Comparison of ENCODE assay signal across 21 mouse cellular contexts in the genomic region with DNA sequence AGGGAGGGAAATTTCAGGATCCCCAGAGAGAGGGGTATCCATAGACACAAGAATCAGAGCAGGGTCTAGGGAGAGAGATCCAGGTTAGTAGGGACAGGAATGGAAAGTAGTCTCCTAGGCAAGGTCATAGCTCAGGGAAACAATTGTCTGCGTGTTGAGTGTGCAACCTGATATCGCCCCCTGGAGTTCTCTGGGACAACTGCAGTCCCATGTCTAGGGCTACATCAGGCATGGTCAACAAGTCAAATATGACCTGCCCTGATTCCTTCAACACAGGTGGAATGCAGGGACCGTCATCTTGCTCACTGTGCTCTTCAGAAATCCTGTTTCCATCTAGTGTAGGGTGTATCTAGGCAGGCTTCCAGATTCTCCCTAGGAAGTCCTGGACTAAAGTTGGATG. TPM values are rescaled to one million over a fixed set of nuclear protein-coding genes. Genes with fewer than 3 reads are reported as not detected.
DNase-seq lines count a peak whose midpoint lies in the region; TF ChIP-seq lines count a peak whose summit lies in the region.
"Had no signal": no experiment of that assay in that cellular context is flagged by ENCODE, and none has a peak within 500 bp of the region (broad histone marks: within the 10 kb centered on the region; RNA-seq: fewer than 3 reads in every experiment).

No protein-coding gene starts in this region.

- 36% methylated on average over 3 of the region's 3 CpGs for WGBS in liver, adult 2 months

- no peak for TF ChIP-seq EP300 in CH12.LX (IDR thresholded peaks at IDR 0.05; ENCODE audit: low read length)

- no peak overlapping the region for H3K4me2 ChIP-seq in CH12.LX (ENCODE audit: insufficient read depth, low read depth, poor library complexity, severe bottlenecking)
- H3K4me2 ChIP-seq: embryonic facial prominence, embryonic 12.5 days; hindbrain, embryonic 12.5 days; midbrain, embryonic 13.5 days; neural tube, embryonic 12.5 days had no signal

- intact Hi-C loops in gastrocnemius, adult 2 months (cut with DNase I), result no loop called here
- intact Hi-C loops in heart, postnatal 10 days (cut with DNase I), result no loop called here

- H3K36me3 ChIP-seq in liver, adult 2 months (ENCODE audit: control insufficient read depth, insufficient read depth, low read length), result no peaks in the 10 kb centered on the region
- no peaks in the 10 kb centered on the region for H3K36me3 ChIP-seq in CH12.LX (replicated peaks in 1 of 2; ENCODE audit: control insufficient read depth in 1 of 2, insufficient read depth in 1 of 2, low read length in 1 of 2)
- H3K36me3 ChIP-seq: embryonic facial prominence, embryonic 12.5 days; heart, embryonic 10.5 days; hindbrain, embryonic 12.5 days; midbrain, embryonic 13.5 days; neural tube, embryonic 12.5 days had no signal

- H3K27ac ChIP-seq in gastrocnemius, adult 2 months, result no peak overlapping the region
- H3K27ac ChIP-seq in liver, adult 2 months (replicated peaks; ENCODE audit: insufficient read depth, low read depth, low read length), result no peak overlapping the region
- no peak overlapping the region for H3K27ac ChIP-seq in CH12.LX (ENCODE audit: insufficient read depth, low read depth)
- H3K27ac ChIP-seq: embryonic facial prominence, embryonic 12.5 days; heart, embryonic 10.5 days; hindbrain, embryonic 12.5 days; midbrain, embryonic 13.5 days; neural tube, embryonic 12.5 days had no signal

- no peak overlapping the region for H3K9ac ChIP-seq in liver, adult 2 months (ENCODE audit: low read depth, low read length)
- H3K9ac ChIP-seq in CH12.LX (ENCODE audit: insufficient read depth, low read depth), result no peak overlapping the region
- H3K9ac ChIP-seq: embryonic facial prominence, embryonic 12.5 days; hindbrain, embryonic 12.5 days; midbrain, embryonic 13.5 days; neural tube, embryonic 12.5 days had no signal

- peak; percentile 32 for TF ChIP-seq RAD21 in CH12.LX (IDR thresholded peaks at IDR 0.05; ENCODE audit: low read depth, low read length)

- TF ChIP-seq CTCF in gastrocnemius, adult 2 months (IDR thresholded peaks at IDR 0.05), result peak; percentile 27; the same call in 1 of the 2 replicates
- peak; percentile 35; the same call in 1 of the 2 replicates for TF ChIP-seq CTCF in liver, adult 2 months (IDR thresholded peaks at IDR 0.05; ENCODE audit: low read depth, low read length)
- peak; percentile 63 to 74 for TF ChIP-seq CTCF in CH12.LX (conservative IDR thresholded peaks at IDR 0.05 in 1 of 2, IDR thresholded peaks at IDR 0.05 in 1 of 2; ENCODE audit: low read depth in 2 of 2, low read length in 2 of 2)

- in situ Hi-C loops in CH12.LX (cut with MboI; ENCODE audit: low pct_ligation_motif_present, low pct_unique_long_range_greater_than_20kb, low sequenced_read_pairs), result no loop called here

- no peaks in the 10 kb centered on the region for H3K27me3 ChIP-seq in liver, adult 2 months (ENCODE audit: control insufficient read depth, insufficient read depth, low read length)
- peaks cover 61% of the 10 kb centered on the region for H3K27me3 ChIP-seq in CH12.LX (replicated peaks)
- H3K27me3 ChIP-seq: embryonic facial prominence, embryonic 12.5 days; hindbrain, embryonic 12.5 days; midbrain, embryonic 13.5 days; neural tube, embryonic 12.5 days had no signal

- dilution Hi-C loops in CH12.LX (cut with MboI; ENCODE audit: extremely low pct_ligation_motif_present, extremely low pct_unique_long_range_greater_than_20kb, low sequenced_read_pairs), result no loop called here

- no peaks in the 10 kb centered on the region for H3K9me3 ChIP-seq in CH12.LX (replicated peaks; ENCODE audit: low read length)
- H3K9me3 ChIP-seq: embryonic facial prominence, embryonic 12.5 days; heart, embryonic 10.5 days; hindbrain, embryonic 12.5 days; midbrain, embryonic 13.5 days; neural tube, embryonic 12.5 days had no signal

- no peak overlapping the region for H3K4me3 ChIP-seq in gastrocnemius, adult 2 months
- no peak overlapping the region for H3K4me3 ChIP-seq in liver, adult 2 months (ENCODE audit: insufficient read depth, low read depth, low read length)
- H3K4me3 ChIP-seq in CH12.LX (replicated peaks in 1 of 3; ENCODE audit: low read depth in 2 of 3, low read length in 2 of 3, poor library complexity in 1 of 3), result no peak overlapping the region
- H3K4me3 ChIP-seq: embryonic facial prominence, embryonic 12.5 days; heart, embryonic 10.5 days; hindbrain, embryonic 12.5 days; midbrain, embryonic 13.5 days; neural tube, embryonic 12.5 days had no signal

- no peak for TF ChIP-seq POLR2A in liver, adult 2 months (IDR thresholded peaks at IDR 0.05; ENCODE audit: extremely low read depth, insufficient read depth, low read length)
- no peak for TF ChIP-seq POLR2A in CH12.LX (IDR thresholded peaks at IDR 0.05; ENCODE audit: low read depth, low read length)

- no peak for DNase-seq in gastrocnemius, adult 2 months
- DNase-seq in gastrocnemius, adult 18-20 months (ENCODE audit: low spot score), result no peak
- no peak for DNase-seq in liver, adult 2 months (ENCODE audit: extremely low read depth, low read depth, low spot score)
- no peak for DNase-seq in liver
- DNase-seq in CH12.LX (ENCODE audit: extremely low read depth), result peak; percentile 35
- DNase-seq in WW6 (ENCODE audit: low read depth, low spot score), result peak; percentile 13
- no peak for DNase-seq in thymus, postnatal 0 days (ENCODE audit: low spot score)
- DNase-seq in heart, postnatal 10 days, result no peak
- DNase-seq: B cell, adult 2 months; cerebellum, adult 18-20 months; left cerebral cortex, postnatal 4 days; lung, postnatal 14 days; thymus, postnatal 4 days had no signal

- no peaks in the 10 kb centered on the region for H3K79me2 ChIP-seq in liver, adult 2 months (ENCODE audit: control insufficient read depth, insufficient read depth, low read length)
- H3K79me2 ChIP-seq in CH12.LX (replicated peaks; ENCODE audit: control insufficient read depth, extremely low read depth, insufficient read depth, poor library complexity, severe bottlenecking), result no peaks in the 10 kb centered on the region

- no peaks in the 10 kb centered on the region for H3K4me1 ChIP-seq in liver, adult 2 months (ENCODE audit: control insufficient read depth, insufficient read depth, low read length)
- H3K4me1 ChIP-seq in CH12.LX (ENCODE audit: control insufficient read depth in 1 of 2, insufficient read depth in 2 of 2), result no peaks in the 10 kb centered on the region
- H3K4me1 ChIP-seq: embryonic facial prominence, embryonic 12.5 days; heart, embryonic 10.5 days; hindbrain, embryonic 12.5 days; midbrain, embryonic 13.5 days; neural tube, embryonic 12.5 days had no signal

TF ChIP-seq in CH12.LX, 34 proteins besides CTCF, POLR2A, EP300 and RAD21:
- peak; percentile 41 for TF ChIP-seq SMC3 (IDR thresholded peaks at IDR 0.05; ENCODE audit: low read depth, low read length)
- no peak for TF ChIP-seq USF2 (conservative IDR thresholded peaks at IDR 0.05; ENCODE audit: low read depth, low read length)

RNA-seq across cellular contexts. Expression of gene Psg19, which starts 0.8 kb away (rescaled TPM):
- total RNA-seq in gastrocnemius, adult 2 months (2021), result not detected
- total RNA-seq in gastrocnemius, adult 18-20 months (2021), result not detected
- total RNA-seq in liver, adult 2 months (2014; rRNA removed), result not detected in 2 replicates
- not detected in 2 replicates for polyA plus RNA-seq in liver, adult 2 months (2012; rRNA removed)
- total RNA-seq in CH12.LX (2012; rRNA removed) (not detected in 2 replicates), CH12.LX (2014; rRNA removed) (not detected in 2 replicates)
- not detected in 2 replicates for polyA plus RNA-seq in CH12.LX (2012; ENCODE audit: insufficient read length, low read depth)
- polyA plus RNA-seq in thymus, postnatal 0 days (2015; fragmentation: Nextera tagmentation; extraction: Ambion mirVana), result not detected in 2 replicates
- not detected for total RNA-seq in heart, postnatal 10 days (2021)
- total RNA-seq: layer of hippocampus, postnatal 10 days; left cerebral cortex, postnatal 4 days had no signal
- polyA plus RNA-seq: embryonic facial prominence, embryonic 12.5 days; forebrain, embryonic 11.5 days; heart, embryonic 10.5 days; hindbrain, embryonic 12.5 days; kidney, embryonic 14.5 days; midbrain, embryonic 13.5 days; neural tube, embryonic 12.5 days had no signal

RNA-seq across cellular contexts. Expression of gene Psg17, which starts 22.3 kb away (rescaled TPM):
- not detected for total RNA-seq in gastrocnemius, adult 2 months (2021)
- not detected for total RNA-seq in gastrocnemius, adult 18-20 months (2021)
- total RNA-seq in liver, adult 2 months (2014; rRNA removed), result not detected in 2 replicates
- polyA plus RNA-seq in liver, adult 2 months (2012; rRNA removed), result not detected in 2 replicates
- total RNA-seq in CH12.LX (2012; rRNA removed), result not detected in 2 replicates
- total RNA-seq in CH12.LX (2014; rRNA removed), result not detected in 2 replicates
- polyA plus RNA-seq in CH12.LX (2012; ENCODE audit: insufficient read length, low read depth), result not detected in 2 replicates
- 0.08 TPM in 2 replicates for polyA plus RNA-seq in thymus, postnatal 0 days (2015; fragmentation: Nextera tagmentation; extraction: Ambion mirVana)
- not detected for total RNA-seq in heart, postnatal 10 days (2021)
- total RNA-seq: layer of hippocampus, postnatal 10 days; left cerebral cortex, postnatal 4 days had no signal
- polyA plus RNA-seq: embryonic facial prominence, embryonic 12.5 days; forebrain, embryonic 11.5 days; heart, embryonic 10.5 days; hindbrain, embryonic 12.5 days; kidney, embryonic 14.5 days; midbrain, embryonic 13.5 days; neural tube, embryonic 12.5 days had no signal

RNA-seq across cellular contexts. Expression of gene Mill2, which starts 40.6 kb away (rescaled TPM):
- 1 to 10 TPM; 2.4 to 4.0 TPM for total RNA-seq in gastrocnemius, adult 2 months (2021)
- 1 to 10 TPM; 1.8 to 3.0 TPM for total RNA-seq in gastrocnemius, adult 18-20 months (2021)
- total RNA-seq in liver, adult 2 months (2014; rRNA removed), result 0.83 and 1.1 TPM in 2 replicates
- polyA plus RNA-seq in liver, adult 2 months (2012; rRNA removed), result 0.37 and 0.50 TPM in 2 replicates
- total RNA-seq in CH12.LX (2012; rRNA removed) (not detected in 2 replicates), CH12.LX (2014; rRNA removed) (not detected in 2 replicates)
- not detected in 2 replicates for polyA plus RNA-seq in CH12.LX (2012; ENCODE audit: insufficient read length, low read depth)
- polyA plus RNA-seq in thymus, postnatal 0 days (2015; fragmentation: Nextera tagmentation; extraction: Ambion mirVana), result 0.26 and 0.44 TPM in 2 replicates
- 1 to 10 TPM; 5.1 to 5.5 TPM for total RNA-seq in heart, postnatal 10 days (2021)
- polyA plus RNA-seq: forebrain, embryonic 11.5 days had no signal

Comparison
In these comparisons a context has a peak if more than half of its experiments do, and no peak if none do; other contexts are left out.
1. DNase-seq: peak in CH12.LX (single experiment) and WW6 (single experiment); none in gastrocnemius, adult 2 months (single experiment), gastrocnemius, adult 18-20 months (single experiment), liver, adult 2 months (single experiment), liver (single experiment), thymus, postnatal 0 days (single experiment) and heart, postnatal 10 days (0 of 2).
2. Peak in every context shown above with its lines, with median percentiles within 50 percentile points of each other: CTCF ChIP-seq.